Mouse (Mus musculus): ENCODE measurements at regions not wholly inside any gene's neighbourhood (a gene's known extent, or its start where the extent isn't known, plus 50 kb on each side); places are given as distances from the start of the nearest gene placed in this dataset.

DNA sequence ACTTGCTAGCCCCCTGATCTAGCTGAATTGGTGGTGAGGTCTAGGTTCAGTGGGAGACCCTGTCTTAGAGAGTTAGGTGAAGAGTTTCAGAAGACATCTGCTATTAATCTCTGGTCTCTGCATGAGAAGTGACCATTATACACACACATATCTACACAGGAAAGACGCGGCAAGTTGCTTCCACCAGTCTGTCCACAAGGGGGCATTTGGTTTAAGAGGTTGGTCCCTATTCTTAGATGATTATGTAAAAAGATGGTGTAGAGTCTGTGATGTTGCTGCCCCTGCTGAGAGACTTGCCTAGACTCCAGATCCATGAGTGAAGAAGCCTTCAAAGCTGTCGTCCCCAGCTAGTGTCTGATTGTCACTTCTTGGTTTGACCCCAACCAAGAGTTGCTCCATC, 425.5 kb downstream of the Etnk1 start:
- no peak overlapping the region for H3K27ac ChIP-seq (ENCODE audit: insufficient read depth, low read depth, low read length)
- H3K4me1 ChIP-seq (ENCODE audit: control insufficient read depth, insufficient read depth, low read length): no peaks in the 10 kb centered on the region
- TF ChIP-seq CTCF (IDR thresholded peaks at IDR 0.05; ENCODE audit: low read depth, low read length) (no peak), POLR2A (IDR thresholded peaks at IDR 0.05; ENCODE audit: borderline replicate concordance, low read depth, low read length) (no peak)
- no peak overlapping the region for H3K4me3 ChIP-seq (ENCODE audit: insufficient read depth, low read length)

DNA sequence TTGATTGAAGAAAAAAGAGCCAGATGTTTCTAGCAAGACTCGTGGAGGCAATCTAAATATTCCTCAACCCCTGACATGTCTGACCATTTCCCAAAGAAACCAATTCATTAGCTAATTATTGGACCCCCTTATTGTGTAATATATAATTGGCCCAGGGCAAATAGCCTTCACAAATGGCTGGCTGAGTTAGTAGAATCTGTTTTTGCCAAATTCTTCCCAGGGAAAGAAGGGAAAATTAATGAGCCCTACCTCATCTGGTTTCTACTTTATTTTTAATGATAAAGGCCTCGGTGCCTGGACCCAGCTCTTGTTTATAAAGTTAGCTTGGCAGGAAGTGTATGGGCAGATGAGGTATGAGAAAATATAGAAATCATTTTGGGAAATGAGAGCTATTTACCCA, 428.5 kb downstream of the Etnk1 start:
- no peak for TF ChIP-seq POLR2A (IDR thresholded peaks at IDR 0.05; ENCODE audit: borderline replicate concordance, low read depth, low read length)
- TF ChIP-seq CTCF (IDR thresholded peaks at IDR 0.05; ENCODE audit: low read depth, low read length): no peak
- H3K27ac ChIP-seq (ENCODE audit: insufficient read depth, low read depth, low read length): no peak overlapping the region
- H3K4me3 ChIP-seq (ENCODE audit: insufficient read depth, low read length): no peak overlapping the region
- no peaks in the 10 kb centered on the region for H3K4me1 ChIP-seq (ENCODE audit: control insufficient read depth, insufficient read depth, low read length)

DNA sequence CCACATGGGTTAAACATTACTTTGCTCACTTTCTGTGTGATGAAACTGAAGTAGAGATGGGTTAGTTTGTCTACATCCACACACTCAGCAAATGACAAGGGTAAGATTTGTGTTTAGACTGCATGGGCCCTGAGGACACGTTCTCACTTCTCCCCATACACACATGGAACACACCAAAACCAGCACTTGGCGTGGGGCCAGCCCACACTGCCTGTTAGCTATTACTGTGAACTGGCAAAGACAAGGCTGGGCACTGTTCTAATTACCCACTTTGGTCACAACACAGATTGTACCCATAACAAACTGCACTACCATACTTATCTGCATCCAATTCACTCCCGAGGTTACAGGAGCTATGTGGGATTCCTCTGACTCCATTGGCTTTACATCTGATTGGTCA, 430.4 kb downstream of the Etnk1 start:
- no peak overlapping the region for H3K4me3 ChIP-seq (ENCODE audit: insufficient read depth, low read length)
- no peak overlapping the region for H3K27ac ChIP-seq (ENCODE audit: insufficient read depth, low read depth, low read length)
- TF ChIP-seq CTCF (IDR thresholded peaks at IDR 0.05; ENCODE audit: low read depth, low read length) (no peak), POLR2A (IDR thresholded peaks at IDR 0.05; ENCODE audit: borderline replicate concordance, low read depth, low read length) (no peak)
- H3K4me1 ChIP-seq (ENCODE audit: control insufficient read depth, insufficient read depth, low read length): no peaks in the 10 kb centered on the region

DNA sequence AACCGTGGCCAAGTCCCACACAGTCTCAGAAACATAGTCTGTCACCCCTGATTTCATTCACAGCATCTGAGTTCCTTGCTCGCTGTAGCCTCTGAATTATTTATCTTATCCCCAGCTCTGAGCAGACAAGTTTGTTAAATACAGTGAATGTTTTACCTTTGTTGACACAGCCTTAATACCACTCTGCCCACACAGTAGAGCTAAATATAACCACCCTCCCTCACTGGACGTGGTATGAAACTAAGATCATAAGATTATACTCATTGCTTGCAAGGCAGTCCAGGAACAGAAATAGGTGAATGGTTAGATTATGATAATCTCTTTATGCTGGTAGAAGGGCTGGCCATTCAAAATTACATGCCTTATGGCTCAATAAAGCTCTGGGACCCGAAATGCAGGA, 431.9 kb downstream of the Etnk1 start:
- TF ChIP-seq POLR2A (IDR thresholded peaks at IDR 0.05; ENCODE audit: borderline replicate concordance, low read depth, low read length) (no peak), CTCF (IDR thresholded peaks at IDR 0.05; ENCODE audit: low read depth, low read length) (no peak)
- H3K4me3 ChIP-seq (ENCODE audit: insufficient read depth, low read length): no peak overlapping the region
- no peak overlapping the region for H3K27ac ChIP-seq (ENCODE audit: insufficient read depth, low read depth, low read length)
- no peaks in the 10 kb centered on the region for H3K4me1 ChIP-seq (ENCODE audit: control insufficient read depth, insufficient read depth, low read length)

DNA sequence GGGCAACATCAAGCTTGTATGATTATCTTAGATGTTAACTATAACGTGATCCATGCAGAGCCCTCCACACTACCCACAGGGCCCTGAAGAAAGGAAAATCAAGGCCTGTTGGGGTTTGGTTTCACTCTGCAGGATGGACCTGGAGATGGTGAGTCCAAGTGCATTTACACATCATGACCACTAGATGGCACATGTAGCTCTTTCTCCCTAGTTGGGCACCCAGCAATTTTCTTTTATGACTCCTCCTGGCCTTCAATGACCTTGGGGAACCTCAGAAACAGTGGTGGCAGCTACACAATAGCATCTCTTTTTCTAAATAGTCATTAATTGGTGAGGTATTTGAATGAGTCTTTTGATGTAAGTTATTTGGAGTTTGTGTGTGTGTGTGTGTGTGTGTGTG, 442.1 kb downstream of the Etnk1 start:
- Histone ChIP-seq H3K4me1 (ENCODE audit: control insufficient read depth, insufficient read depth, low read length) (no peaks in the 10 kb centered on the region), H3K27ac (ENCODE audit: insufficient read depth, low read depth, low read length) (no peak overlapping the region), H3K4me3 (ENCODE audit: insufficient read depth, low read length) (no peak overlapping the region)
- TF ChIP-seq POLR2A (IDR thresholded peaks at IDR 0.05; ENCODE audit: borderline replicate concordance, low read depth, low read length) (no peak), CTCF (IDR thresholded peaks at IDR 0.05; ENCODE audit: low read depth, low read length) (no peak)

DNA sequence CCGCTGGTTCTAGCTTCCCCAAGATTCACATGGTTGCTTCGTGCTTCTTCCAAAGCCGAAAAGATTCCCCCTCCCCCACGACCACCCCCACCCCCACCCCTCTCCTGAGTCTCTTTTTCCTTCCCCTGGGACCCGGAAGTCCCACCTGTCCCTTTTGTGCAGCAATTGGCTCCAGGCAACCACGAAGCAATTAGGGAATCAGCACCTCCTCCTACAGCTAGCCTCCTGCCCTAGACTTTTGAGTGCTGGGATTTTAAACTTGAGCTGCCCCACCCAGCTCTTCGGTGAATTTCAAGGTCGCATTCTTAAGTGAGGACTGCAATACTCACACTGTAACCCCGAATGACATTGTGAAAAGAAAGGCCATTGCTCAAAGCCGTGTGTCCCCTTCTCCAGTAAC, 445.9 kb downstream of the Etnk1 start:
- TF ChIP-seq CTCF (IDR thresholded peaks at IDR 0.05; ENCODE audit: low read depth, low read length): no peak
- no peak for TF ChIP-seq POLR2A (IDR thresholded peaks at IDR 0.05; ENCODE audit: borderline replicate concordance, low read depth, low read length)
- H3K27ac ChIP-seq (ENCODE audit: insufficient read depth, low read depth, low read length): no peak overlapping the region
- H3K4me1 ChIP-seq (ENCODE audit: control insufficient read depth, insufficient read depth, low read length): no peaks in the 10 kb centered on the region
- H3K4me3 ChIP-seq (ENCODE audit: insufficient read depth, low read length): no peak overlapping the region

DNA sequence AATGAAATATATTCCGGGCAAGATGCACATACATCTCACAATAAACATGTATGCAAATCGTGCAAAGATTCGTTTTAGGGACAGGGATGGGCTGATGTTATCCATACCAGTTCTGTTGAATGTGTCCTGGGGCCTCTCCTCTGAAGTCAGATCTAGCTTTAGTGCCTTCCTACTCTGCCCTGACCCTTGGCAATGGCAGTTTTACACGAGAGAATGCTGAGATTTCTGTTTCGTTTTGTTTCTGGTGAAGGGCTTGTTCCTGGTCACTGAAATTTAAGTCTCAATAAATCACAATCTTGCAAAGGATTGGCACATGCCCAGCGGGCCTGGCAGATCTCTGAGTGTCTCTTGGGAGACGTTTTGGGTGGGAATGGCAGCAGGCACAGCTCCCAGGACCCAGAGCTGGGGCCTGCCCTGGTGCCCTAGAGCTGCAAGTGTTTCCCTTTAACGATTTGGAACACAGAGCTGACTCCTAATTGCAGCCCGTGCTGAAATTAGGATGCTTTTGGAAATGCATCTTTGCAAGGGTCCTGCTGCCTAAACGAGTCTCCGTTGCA, 447.5 kb downstream of the Etnk1 start:
- Histone ChIP-seq H3K4me1 (ENCODE audit: control insufficient read depth, insufficient read depth, low read length) (no peaks in the 10 kb centered on the region), H3K27ac (ENCODE audit: insufficient read depth, low read depth, low read length) (no peak overlapping the region), H3K4me3 (ENCODE audit: insufficient read depth, low read length) (no peak overlapping the region)
- no peak for TF ChIP-seq CTCF (IDR thresholded peaks at IDR 0.05; ENCODE audit: low read depth, low read length)
- no peak for TF ChIP-seq POLR2A (IDR thresholded peaks at IDR 0.05; ENCODE audit: borderline replicate concordance, low read depth, low read length)

DNA sequence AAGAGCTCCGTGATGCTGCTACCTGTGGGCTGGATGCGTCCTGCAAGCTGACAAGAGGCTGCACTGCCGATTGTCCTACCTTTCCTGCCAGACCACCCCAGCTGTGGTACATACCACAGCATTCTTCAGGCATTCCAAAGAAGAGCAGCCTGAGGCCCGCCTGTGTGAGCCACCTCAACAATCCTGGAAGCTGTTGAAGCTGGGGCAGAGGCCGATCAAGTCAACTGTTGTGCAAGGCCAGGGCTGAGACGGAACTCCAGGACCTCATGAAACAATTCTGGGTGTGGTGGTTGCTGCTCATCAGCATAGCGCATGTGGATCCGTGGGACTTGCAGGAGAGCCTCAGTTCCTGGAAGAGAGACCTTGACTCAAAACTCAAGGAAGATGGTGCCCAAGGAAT, 448.3 kb downstream of the Etnk1 start:
- no peak overlapping the region for H3K4me3 ChIP-seq (ENCODE audit: insufficient read depth, low read length)
- no peak overlapping the region for H3K27ac ChIP-seq (ENCODE audit: insufficient read depth, low read depth, low read length)
- H3K4me1 ChIP-seq (ENCODE audit: control insufficient read depth, insufficient read depth, low read length): peaks cover under 1% of the 10 kb centered on the region; the same call in 1 of the 2 replicates
- no peak for TF ChIP-seq CTCF (IDR thresholded peaks at IDR 0.05; ENCODE audit: low read depth, low read length)
- TF ChIP-seq POLR2A (IDR thresholded peaks at IDR 0.05; ENCODE audit: borderline replicate concordance, low read depth, low read length): no peak

DNA sequence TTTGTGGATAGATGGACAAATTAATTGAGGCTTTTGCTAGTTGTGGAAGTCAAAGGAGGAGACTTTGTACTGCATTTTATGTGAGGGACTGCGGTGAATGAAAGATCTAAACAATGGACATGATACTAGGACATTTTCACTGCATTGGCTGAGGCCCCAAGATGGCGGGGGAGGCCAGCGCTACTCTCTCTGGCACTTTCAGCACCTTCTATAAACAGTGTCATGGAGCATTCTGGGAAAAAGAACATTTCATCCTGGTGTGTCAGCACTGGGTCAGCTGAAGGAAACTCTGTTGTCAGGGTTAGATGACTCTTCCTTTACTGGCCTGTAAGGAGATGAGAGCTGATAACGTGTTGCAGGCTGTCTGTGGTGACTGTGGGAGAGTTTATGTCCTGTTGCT, 449.4 kb downstream of the Etnk1 start:
- TF ChIP-seq POLR2A (IDR thresholded peaks at IDR 0.05; ENCODE audit: borderline replicate concordance, low read depth, low read length) (no peak), CTCF (IDR thresholded peaks at IDR 0.05; ENCODE audit: low read depth, low read length) (no peak)
- H3K27ac ChIP-seq (ENCODE audit: insufficient read depth, low read depth, low read length): no peak overlapping the region
- no peak overlapping the region for H3K4me3 ChIP-seq (ENCODE audit: insufficient read depth, low read length)
- H3K4me1 ChIP-seq (ENCODE audit: control insufficient read depth, insufficient read depth, low read length): peaks cover 5% of the 10 kb centered on the region; the same call in 1 of the 2 replicates

DNA sequence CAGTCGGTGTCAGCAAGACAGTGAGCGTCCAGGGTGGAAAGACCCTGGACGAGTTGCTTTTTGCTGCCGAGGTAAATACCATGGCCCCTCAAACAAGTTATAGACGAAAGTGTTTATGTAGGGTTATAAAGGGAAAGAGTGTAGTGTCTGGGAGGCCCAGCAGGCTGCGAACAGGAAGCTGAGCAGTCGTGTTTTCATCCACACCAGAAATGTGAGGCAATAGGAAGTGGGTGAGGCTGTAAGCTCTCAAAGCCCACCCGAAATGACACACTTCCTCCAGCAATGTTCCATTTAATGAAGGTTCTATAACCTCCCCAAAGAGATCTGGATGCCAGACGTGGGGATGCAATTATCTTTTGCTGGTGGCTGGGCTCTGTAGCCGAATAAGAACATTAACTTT, 451.5 kb downstream of the Etnk1 start:
- peaks cover 5% of the 10 kb centered on the region; the same call in 1 of the 2 replicates for H3K4me1 ChIP-seq (ENCODE audit: control insufficient read depth, insufficient read depth, low read length)
- H3K27ac ChIP-seq (ENCODE audit: insufficient read depth, low read depth, low read length): no peak overlapping the region
- no peak for TF ChIP-seq CTCF (IDR thresholded peaks at IDR 0.05; ENCODE audit: low read depth, low read length)
- TF ChIP-seq POLR2A (IDR thresholded peaks at IDR 0.05; ENCODE audit: borderline replicate concordance, low read depth, low read length): no peak
- H3K4me3 ChIP-seq (ENCODE audit: insufficient read depth, low read length): no peak overlapping the region

DNA sequence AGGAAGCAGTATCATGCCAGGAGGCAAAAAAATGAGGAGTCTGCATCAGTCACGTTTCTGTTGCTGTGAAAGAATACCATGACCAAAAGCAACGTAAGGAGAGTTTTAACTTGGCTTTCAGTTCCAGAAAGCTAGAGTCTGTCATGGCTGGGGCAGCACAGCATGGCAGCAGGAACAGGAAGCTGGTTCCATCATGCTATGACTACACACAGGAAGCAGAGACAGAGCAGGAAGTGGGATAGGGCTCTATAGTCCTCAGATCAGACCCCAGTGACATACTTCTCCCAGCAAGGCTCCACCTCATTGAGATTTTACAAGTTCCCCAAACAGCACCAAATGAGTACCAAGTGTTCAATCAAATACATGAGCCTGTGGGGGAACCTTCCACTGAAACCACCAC, 453.6 kb downstream of the Etnk1 start:
- TF ChIP-seq POLR2A (IDR thresholded peaks at IDR 0.05; ENCODE audit: borderline replicate concordance, low read depth, low read length) (no peak), CTCF (IDR thresholded peaks at IDR 0.05; ENCODE audit: low read depth, low read length) (no peak)
- H3K4me1 ChIP-seq (ENCODE audit: control insufficient read depth, insufficient read depth, low read length): peaks cover 5% of the 10 kb centered on the region; the same call in 1 of the 2 replicates
- no peak overlapping the region for H3K27ac ChIP-seq (ENCODE audit: insufficient read depth, low read depth, low read length)
- H3K4me3 ChIP-seq (ENCODE audit: insufficient read depth, low read length): no peak overlapping the region
